Mouse (Mus musculus) liver, embryonic 15.5 days (tissue): Measurements from ENCODE around the gene Fgd5. TPM values are rescaled to one million over a fixed set of nuclear protein-coding genes. Genes with fewer than 3 reads are reported as not detected.
A peak's percentile ranks its signal among the peaks of the same experiment; 100 is the strongest.
"Not testable (repeated sequence)": the region's sequence is repeated elsewhere in the genome, so short reads cannot be mapped to it uniquely, and the experiment has no call there.

ENCODE experiments used
- ATAC-seq: fragments of 200-750 bp; cut with Nextera tagmentation; 2 replicates; pipeline ENCODE4 v1.8.0; 2017; ENCODE audit warnings: moderate number of reproducible peaks, mild to moderate bottlenecking, moderate library complexity; ENCODE audit not compliant: insufficient read depth
- H3K27ac ChIP-seq: fragments of 300-500 bp; sonication (generic); replicated peaks from 2 replicates; pipeline ENCODE4 v1.5.1; 2015; ENCODE audit warnings: mild to moderate bottlenecking, inconsistent platforms
- H3K27me3 ChIP-seq: fragments of 300-500 bp; sonication (generic); 2 replicates; pipeline ENCODE4 v1.6.1; 2015; ENCODE audit warnings: mild to moderate bottlenecking, inconsistent platforms
- H3K36me3 ChIP-seq: fragments of 300-500 bp; sonication (generic); replicated peaks from 2 replicates; pipeline ENCODE4 v1.6.1; 2015; ENCODE audit warnings: moderate library complexity, mild to moderate bottlenecking, inconsistent platforms
- H3K4me1 ChIP-seq: fragments of 300-500 bp; sonication (generic); replicated peaks from 2 replicates; pipeline ENCODE4 v1.6.1; 2015; ENCODE audit warnings: inconsistent platforms
- H3K4me2 ChIP-seq: fragments of 300-500 bp; sonication (generic); 2 replicates; pipeline ENCODE4 v1.6.1; 2015; ENCODE audit warnings: moderate library complexity, mild to moderate bottlenecking, inconsistent platforms
- H3K4me3 ChIP-seq: fragments of 300-500 bp; sonication (generic); replicated peaks from 2 replicates; pipeline ENCODE4 v1.5.1; 2015; ENCODE audit warnings: mild to moderate bottlenecking, inconsistent platforms
- H3K9ac ChIP-seq: fragments of 300-500 bp; sonication (generic); 2 replicates; pipeline ENCODE4 v1.6.1; 2015; ENCODE audit warnings: moderate library complexity, mild to moderate bottlenecking, inconsistent platforms
- H3K9me3 ChIP-seq: fragments of 300-500 bp; sonication (generic); replicated peaks from 2 replicates; pipeline ENCODE4 v1.6.1; 2016; ENCODE audit warnings: inconsistent platforms
- WGBS: fragments of 180-500 bp; shearing (Covaris S2); methylation state at CpG from one replicate; pipeline ENCODE4 v1.1.7; 2015; ENCODE audit warnings: mixed read lengths; ENCODE audit not compliant: insufficient replicate concordance; 5-methylcytosine and 5-hydroxymethylcytosine counted together
- polyA plus RNA-seq: library from polyadenylated mRNA; unstranded; fragments of >200 nt; fragmentation: Nextera tagmentation; extraction: Ambion mirVana; gene quantifications from 2 replicates; pipeline ENCODE4 v1.2.1, GENCODE M21; 2015

Fgd5 gene
- 2.0 and 2.8 TPM in 2 replicates for polyA plus RNA-seq

DNA sequence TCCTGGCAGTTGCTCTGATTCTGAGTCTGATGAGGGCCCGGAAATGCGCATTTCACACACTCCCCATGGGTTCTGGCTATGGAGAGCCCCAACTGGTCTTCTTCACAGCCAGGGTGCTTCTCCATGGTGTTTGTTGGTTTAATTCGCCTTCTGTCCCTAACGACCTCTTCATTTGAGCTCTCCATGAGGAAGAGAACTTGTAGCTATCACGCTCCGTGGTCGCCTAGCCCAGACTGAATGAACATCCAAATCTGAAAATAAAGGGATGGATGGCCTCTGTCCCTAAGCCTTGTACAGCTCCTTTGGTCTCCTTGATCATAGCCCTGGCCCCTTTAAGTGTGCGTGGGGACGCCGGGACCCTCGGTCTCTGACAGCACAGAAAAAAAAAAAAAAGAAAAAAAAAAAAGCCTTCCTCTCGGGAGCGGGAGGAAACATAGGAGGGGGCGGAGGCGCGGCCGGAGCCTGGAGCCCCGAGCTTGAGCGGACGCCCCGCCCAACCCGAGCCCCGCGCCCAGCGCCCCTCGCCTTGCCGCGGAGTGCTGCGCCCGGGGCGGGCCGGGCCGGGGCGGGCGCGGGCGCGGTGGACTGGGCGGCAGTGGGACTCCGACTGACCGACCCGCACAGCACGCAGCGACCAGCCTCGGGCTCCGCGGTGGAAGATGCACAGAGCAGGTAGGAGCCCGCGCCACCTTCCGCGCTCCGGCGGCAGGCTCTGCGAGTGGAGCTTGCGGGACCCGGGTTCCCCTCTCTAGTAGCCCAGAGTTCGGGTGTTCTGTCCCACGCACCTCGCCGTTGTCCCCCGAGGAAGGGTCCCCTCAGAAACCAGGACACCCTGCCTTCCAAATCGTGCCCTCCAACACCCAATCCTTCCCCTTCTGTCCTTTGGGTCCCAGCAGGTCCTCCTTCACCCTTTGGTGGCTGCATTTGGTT, at the start of gene Fgd5:
Fgd5 (plus strand) TSS at position 508 of the 930 bp plus-strand sequence.
- Histone ChIP-seq H3K27me3 (peaks cover 63% of the 10 kb centered on the region), H3K4me1 (peaks cover 10% of the 10 kb centered on the region), H3K27ac (no peak within 1 kb of the TSS), H3K9me3 (no peaks in the 10 kb centered on the region), H3K4me2 (peak within 1 kb of the TSS; percentile 70), H3K4me3 (peak within 1 kb of the TSS; percentile 48), H3K9ac (0 out of 2 replicates have a peak within 1 kb of the TSS, but pooled peaks have one; percentile 18), H3K36me3 (no peaks in the 10 kb centered on the region)
- peak; percentile 31; the same call in 1 of the 2 replicates for ATAC-seq
- WGBS: 2% methylated on average over 60 of the region's 62 CpGs

DNA sequence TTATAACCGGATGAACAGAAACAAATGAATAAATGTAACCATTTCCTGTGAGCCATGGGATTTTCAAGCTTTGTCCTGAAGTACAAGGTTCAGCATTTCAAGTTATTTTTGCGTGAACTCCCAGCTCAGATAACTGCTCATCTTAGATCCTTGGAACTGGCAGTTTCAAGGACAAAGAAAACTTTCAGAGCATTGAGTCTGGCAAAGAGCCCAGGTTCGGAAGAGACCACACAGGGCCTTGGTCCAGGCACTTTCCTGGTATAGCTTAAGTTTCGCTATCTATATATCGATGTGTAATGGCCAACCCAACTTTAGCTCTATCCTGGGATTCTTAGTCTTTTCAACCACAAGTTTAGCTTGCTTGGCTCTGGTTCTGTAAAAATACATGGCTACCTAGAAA, 47.4 kb upstream of the Fgd5 start:
- Histone ChIP-seq H3K27me3 (no peaks in the 10 kb centered on the region), H3K4me2 (no peak overlapping the region), H3K27ac (no peak overlapping the region), H3K9ac (no peak overlapping the region), H3K4me1 (no peaks in the 10 kb centered on the region), H3K36me3 (no peaks in the 10 kb centered on the region), H3K9me3 (no peaks in the 10 kb centered on the region), H3K4me3 (no peak overlapping the region)
- WGBS: 77% methylated on average over 5 of the region's 5 CpGs
- no peak for ATAC-seq

DNA sequence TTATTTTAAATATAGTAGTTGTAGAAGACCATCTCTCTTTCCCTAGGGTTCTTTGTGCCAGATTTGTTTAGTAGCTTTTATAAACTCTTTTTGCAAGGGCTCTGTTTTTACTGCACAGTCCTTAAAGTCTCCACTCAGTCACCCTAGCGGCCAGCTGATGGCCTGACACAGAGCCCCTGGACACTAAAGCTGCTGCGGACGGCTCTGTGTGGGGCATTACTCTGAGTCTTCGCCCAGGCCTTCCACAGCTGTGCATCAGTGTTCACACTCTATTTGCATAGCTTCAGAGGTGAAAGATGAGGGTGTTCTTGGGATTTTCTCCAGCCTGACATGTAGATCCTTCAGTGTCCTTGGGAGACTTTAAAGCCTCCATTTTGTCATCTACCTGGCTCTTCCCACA, 40.2 kb upstream of the Fgd5 start:
- WGBS: 66% methylated on average over 4 of the region's 4 CpGs
- H3K27ac ChIP-seq: no peak overlapping the region
- H3K9me3 ChIP-seq: no peaks in the 10 kb centered on the region
- H3K27me3 ChIP-seq: no peaks in the 10 kb centered on the region
- H3K36me3 ChIP-seq: no peaks in the 10 kb centered on the region
- no peak overlapping the region for H3K9ac ChIP-seq
- H3K4me1 ChIP-seq: no peaks in the 10 kb centered on the region
- no peak overlapping the region for H3K4me2 ChIP-seq
- no peak overlapping the region for H3K4me3 ChIP-seq
- ATAC-seq: no peak

- no peak overlapping the region for H3K4me3 ChIP-seq
- H3K9me3 ChIP-seq: no peaks in the 10 kb centered on the region
- H3K9ac ChIP-seq: no peak overlapping the region
- no peaks in the 10 kb centered on the region for H3K36me3 ChIP-seq
- H3K27ac ChIP-seq: no peak overlapping the region
- no peaks in the 10 kb centered on the region for H3K4me1 ChIP-seq
- ATAC-seq: no peak
- WGBS: 59% methylated on average over 2 of the region's 2 CpGs
- H3K4me2 ChIP-seq: no peak overlapping the region
- no peaks in the 10 kb centered on the region for H3K27me3 ChIP-seq
Measured at GRCm38 (mm10) chr6:91948426-91948825, 30.3 kb upstream of the Fgd5 start.

- not testable (repeated sequence) for H3K27me3 ChIP-seq, H3K9ac ChIP-seq, H3K4me2 ChIP-seq, H3K9me3 ChIP-seq, H3K36me3 ChIP-seq, H3K4me1 ChIP-seq, H3K4me3 ChIP-seq, H3K27ac ChIP-seq, ATAC-seq
- 29% methylated on average over 3 of the region's 8 CpGs for WGBS
Measured at GRCm38 (mm10) chr6:91958015-91958414, 20.7 kb upstream of the Fgd5 start.

GRCm38 (mm10) chr6:91960028-91960811, 18.5 kb upstream of the Fgd5 start:
- no peak overlapping the region; the same call in 1 of the 2 replicates for H3K4me2 ChIP-seq
- no peaks in the 10 kb centered on the region for H3K9me3 ChIP-seq
- H3K9ac ChIP-seq: no peak overlapping the region
- 22% methylated on average over 8 of the region's 8 CpGs for WGBS
- H3K27ac ChIP-seq: 0 out of 2 replicates have a peak overlapping the region, but pooled peaks have one; percentile 29
- no peaks in the 10 kb centered on the region for H3K4me1 ChIP-seq
- H3K4me3 ChIP-seq: no peak overlapping the region
- H3K36me3 ChIP-seq: no peaks in the 10 kb centered on the region
- H3K27me3 ChIP-seq: 0 out of 2 replicates have a peak, but pooled peaks cover 7% of the 10 kb centered on the region
- peak; percentile 34 for ATAC-seq

- H3K27ac ChIP-seq: no peak overlapping the region
- H3K4me2 ChIP-seq: no peak overlapping the region
- H3K4me3 ChIP-seq: no peak overlapping the region
- no peaks in the 10 kb centered on the region for H3K4me1 ChIP-seq
- ATAC-seq: no peak
- H3K27me3 ChIP-seq: no peaks in the 10 kb centered on the region
- 30% methylated on average over 4 of the region's 4 CpGs for WGBS
- H3K36me3 ChIP-seq: no peaks in the 10 kb centered on the region
- no peak overlapping the region for H3K9ac ChIP-seq
- no peaks in the 10 kb centered on the region for H3K9me3 ChIP-seq
Measured at GRCm38 (mm10) chr6:91963429-91963828, 15.2 kb upstream of the Fgd5 start.

- Histone ChIP-seq H3K4me1 (no peaks in the 10 kb centered on the region), H3K4me3 (no peak overlapping the region), H3K36me3 (no peaks in the 10 kb centered on the region), H3K27me3 (no peaks in the 10 kb centered on the region), H3K9ac (no peak overlapping the region), H3K4me2 (no peak overlapping the region), H3K9me3 (no peaks in the 10 kb centered on the region), H3K27ac (no peak overlapping the region)
- ATAC-seq: no peak
- 76% methylated on average over 8 of the region's 8 CpGs for WGBS
Measured at GRCm38 (mm10) chr6:91965060-91965459, 13.6 kb upstream of the Fgd5 start.

DNA sequence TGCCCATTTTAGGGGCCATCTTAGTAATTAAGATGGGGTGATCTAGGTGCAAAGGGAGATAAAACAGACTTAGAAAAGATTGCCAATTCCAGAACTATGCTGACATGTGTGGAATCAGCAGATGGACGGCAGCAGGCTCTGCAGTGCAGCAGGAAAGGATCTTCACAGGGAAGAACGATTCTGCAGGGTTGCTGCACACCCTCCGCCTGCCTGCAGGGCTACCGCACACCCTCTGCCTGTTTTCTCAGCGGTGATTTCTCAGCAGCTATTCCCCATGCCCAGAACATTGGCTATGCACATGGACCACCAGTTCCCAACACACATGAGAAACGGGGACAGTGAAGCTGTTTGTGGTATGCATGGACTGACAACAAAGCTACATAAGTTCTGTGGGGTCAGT, 12.7 kb upstream of the Fgd5 start:
- ATAC-seq: no peak
- no peak overlapping the region for H3K9ac ChIP-seq
- no peaks in the 10 kb centered on the region for H3K9me3 ChIP-seq
- no peak overlapping the region for H3K27ac ChIP-seq
- no peaks in the 10 kb centered on the region for H3K4me1 ChIP-seq
- H3K4me3 ChIP-seq: no peak overlapping the region
- no peak overlapping the region for H3K4me2 ChIP-seq
- H3K36me3 ChIP-seq: no peaks in the 10 kb centered on the region
- no peaks in the 10 kb centered on the region for H3K27me3 ChIP-seq
- WGBS: 47% methylated on average over 6 of the region's 6 CpGs

DNA sequence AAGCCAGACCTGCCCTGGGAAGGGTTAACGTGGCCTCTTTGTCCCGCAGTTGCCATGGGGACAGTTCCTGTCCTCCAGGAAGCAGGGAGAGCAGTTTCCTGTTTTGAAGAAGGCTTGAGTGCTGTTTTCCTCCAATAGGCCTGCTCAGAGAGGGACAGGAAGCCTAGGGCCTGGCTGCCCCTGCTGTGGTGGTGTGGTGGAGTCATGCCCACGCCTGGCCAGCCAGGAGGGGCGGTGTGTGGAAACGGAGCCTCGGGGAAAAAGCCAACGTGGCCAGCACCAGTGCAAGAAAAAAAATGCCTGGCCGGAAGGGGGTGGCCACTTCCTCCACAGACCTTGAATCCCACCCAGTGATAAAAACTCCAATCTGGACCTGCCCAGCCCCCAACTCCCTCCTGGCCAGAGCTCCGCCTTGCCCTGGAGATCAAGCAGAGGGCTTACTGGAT, 6.5 kb upstream of the Fgd5 start:
- no peak overlapping the region for H3K4me3 ChIP-seq
- WGBS: 14% methylated on average over 9 of the region's 9 CpGs
- peak; percentile 77 for ATAC-seq
- H3K36me3 ChIP-seq: no peaks in the 10 kb centered on the region
- peaks cover 11% of the 10 kb centered on the region for H3K27me3 ChIP-seq
- no peaks in the 10 kb centered on the region for H3K9me3 ChIP-seq
- H3K27ac ChIP-seq: no peak overlapping the region
- H3K4me1 ChIP-seq: peaks cover 8% of the 10 kb centered on the region; the same call in 1 of the 2 replicates
- no peak overlapping the region for H3K4me2 ChIP-seq
- no peak overlapping the region for H3K9ac ChIP-seq

DNA sequence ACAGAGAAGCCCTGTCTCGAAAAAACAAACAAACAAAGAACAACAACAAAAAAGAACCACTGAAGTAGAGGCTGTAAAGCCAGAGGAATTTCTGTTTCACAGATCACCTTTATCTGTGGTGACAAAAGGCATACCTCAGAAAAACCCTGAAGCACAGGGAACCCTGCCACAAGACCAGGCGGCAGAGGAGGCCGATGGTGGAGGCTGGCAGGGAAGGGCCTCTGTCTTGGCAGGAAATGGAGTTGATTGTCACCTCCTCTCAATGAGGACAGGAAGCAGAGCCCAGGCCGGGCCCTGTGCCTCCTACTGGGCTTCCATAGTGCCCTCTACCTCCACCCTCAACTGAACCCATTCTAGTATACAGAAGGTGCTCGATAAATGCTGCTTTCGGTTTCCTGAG, 4.7 kb upstream of the Fgd5 start:
- no peak overlapping the region for H3K4me3 ChIP-seq
- peaks cover 12% of the 10 kb centered on the region for H3K4me1 ChIP-seq
- no peak overlapping the region for H3K4me2 ChIP-seq
- H3K27me3 ChIP-seq: peaks cover 29% of the 10 kb centered on the region
- no peak overlapping the region; the same call in 1 of the 2 replicates for H3K27ac ChIP-seq
- no peaks in the 10 kb centered on the region for H3K9me3 ChIP-seq
- WGBS: 30% methylated on average over 6 of the region's 6 CpGs
- no peaks in the 10 kb centered on the region for H3K36me3 ChIP-seq
- ATAC-seq: no peak
- H3K9ac ChIP-seq: no peak overlapping the region
